Mouse (Mus musculus) kidney, adult 2 months (tissue): ENCODE measurements at regions not wholly inside any gene's neighbourhood (a gene's known extent, or its start where the extent isn't known, plus 50 kb on each side); places are given as distances from the start of the nearest gene placed in this dataset.

Source experiments
- DNase-seq: peaks from one replicate; pipeline ENCODE4 v3.0.0; 2021
- H3K27ac ChIP-seq: fragments of 200-500 bp; 2 replicates; pipeline ENCODE4 v1.5.1; 2012; ENCODE audit warnings: low read depth, low read length, control low read depth, inconsistent platforms; ENCODE audit not compliant: insufficient read depth
- H3K27me3 ChIP-seq: fragments of 200-500 bp; replicated peaks from 2 replicates; pipeline ENCODE4 v1.6.1; 2012; ENCODE audit warnings: mild to moderate bottlenecking, moderate library complexity, low read length, inconsistent platforms; ENCODE audit not compliant: control insufficient read depth, insufficient read depth
- H3K36me3 ChIP-seq: fragments of 200-500 bp; 2 replicates; pipeline ENCODE4 v1.6.1; 2012; ENCODE audit warnings: mild to moderate bottlenecking, moderate library complexity, low read length, inconsistent platforms; ENCODE audit not compliant: control insufficient read depth, insufficient read depth
- H3K4me1 ChIP-seq: fragments of 200-500 bp; 2 replicates; pipeline ENCODE4 v1.6.1; 2011; ENCODE audit warnings: low read length; ENCODE audit not compliant: control insufficient read depth, insufficient read depth
- H3K4me3 ChIP-seq: fragments of 200-500 bp; 2 replicates; pipeline ENCODE4 v1.5.1; 2011; ENCODE audit warnings: mild to moderate bottlenecking, low read depth, low read length, control low read depth; ENCODE audit not compliant: insufficient read depth
- CTCF ChIP-seq: fragments of 200-500 bp; conservative IDR thresholded peaks from 2 replicates; pipeline ENCODE4 v1.5.1; 2011; ENCODE audit warnings: low read depth, mild to moderate bottlenecking, control low read depth, low read length, moderate library complexity, mixed read lengths; ENCODE audit not compliant: insufficient read depth, insufficient read length
- POLR2A ChIP-seq: fragments of 200-500 bp; IDR thresholded peaks from one replicate; pipeline ENCODE4 v1.6.1; 2011; ENCODE audit warnings: low read depth, low read length, control low read depth
- WGBS: fragments of 180-500 bp; shearing (Covaris S2); methylation state at CpG from one replicate; pipeline ENCODE4 v1.1.7; 2018; 5-methylcytosine and 5-hydroxymethylcytosine counted together

GRCm38 (mm10) chr1:149715171-149715570 is 245.9 kb downstream of the Pla2g4a start:
- no peaks in the 10 kb centered on the region for H3K27me3 ChIP-seq
- no peak overlapping the region for H3K4me3 ChIP-seq
- H3K4me1 ChIP-seq: no peaks in the 10 kb centered on the region
- H3K36me3 ChIP-seq: no peaks in the 10 kb centered on the region
- no peak for TF ChIP-seq CTCF
- no peak for DNase-seq
- H3K27ac ChIP-seq: no peak overlapping the region
- 85% methylated on average over 1 of the region's 1 CpGs for WGBS

GRCm38 (mm10) chr1:149712330-149712729 is 248.8 kb downstream of the Pla2g4a start:
- H3K27me3 ChIP-seq: no peaks in the 10 kb centered on the region
- WGBS: 79% methylated on average over 1 of the region's 1 CpGs
- H3K4me1 ChIP-seq: no peaks in the 10 kb centered on the region
- H3K4me3 ChIP-seq: no peak overlapping the region
- no peak overlapping the region for H3K27ac ChIP-seq
- TF ChIP-seq POLR2A (no peak), CTCF (no peak)
- DNase-seq: no peak
- no peaks in the 10 kb centered on the region for H3K36me3 ChIP-seq

GRCm38 (mm10) chr1:149705223-149705622 is 255.9 kb downstream of the Pla2g4a start:
- no peaks in the 10 kb centered on the region for H3K4me1 ChIP-seq
- no peaks in the 10 kb centered on the region for H3K27me3 ChIP-seq
- H3K27ac ChIP-seq: no peak overlapping the region
- no peak overlapping the region for H3K4me3 ChIP-seq
- TF ChIP-seq CTCF (no peak), POLR2A (no peak)
- no peak for DNase-seq
- no peaks in the 10 kb centered on the region for H3K36me3 ChIP-seq
- 78% methylated on average over 1 of the region's 1 CpGs for WGBS

- H3K27me3 ChIP-seq: no peaks in the 10 kb centered on the region
- 70% methylated on average over 4 of the region's 4 CpGs for WGBS
- no peak for DNase-seq
- TF ChIP-seq POLR2A (no peak), CTCF (no peak)
- H3K36me3 ChIP-seq: no peaks in the 10 kb centered on the region
- H3K4me1 ChIP-seq: no peaks in the 10 kb centered on the region
- H3K27ac ChIP-seq: no peak overlapping the region
- no peak overlapping the region for H3K4me3 ChIP-seq
Measured at GRCm38 (mm10) chr1:149699411-149699810, 261.7 kb downstream of the Pla2g4a start.

GRCm38 (mm10) chr1:149674166-149674565 is 286.9 kb downstream of the Pla2g4a start:
- DNase-seq: no peak
- Histone ChIP-seq H3K4me1 (no peaks in the 10 kb centered on the region), H3K27me3 (no peaks in the 10 kb centered on the region; the same call in 1 of the 2 replicates), H3K27ac (no peak overlapping the region), H3K4me3 (no peak overlapping the region), H3K36me3 (no peaks in the 10 kb centered on the region)
- TF ChIP-seq CTCF (no peak), POLR2A (no peak)
- 79% methylated on average over 1 of the region's 1 CpGs for WGBS

- TF ChIP-seq CTCF (no peak), POLR2A (no peak)
- 92% methylated on average over 4 of the region's 4 CpGs for WGBS
- Histone ChIP-seq H3K4me3 (no peak overlapping the region), H3K4me1 (no peaks in the 10 kb centered on the region), H3K36me3 (no peaks in the 10 kb centered on the region), H3K27ac (no peak overlapping the region), H3K27me3 (no peaks in the 10 kb centered on the region; the same call in 1 of the 2 replicates)
- DNase-seq: no peak
Measured at GRCm38 (mm10) chr1:149672571-149672970, 288.5 kb downstream of the Pla2g4a start.

GRCm38 (mm10) chr1:149672117-149672516 is 289.0 kb downstream of the Pla2g4a start:
- Histone ChIP-seq H3K27ac (no peak overlapping the region), H3K4me3 (no peak overlapping the region), H3K4me1 (no peaks in the 10 kb centered on the region), H3K36me3 (no peaks in the 10 kb centered on the region), H3K27me3 (no peaks in the 10 kb centered on the region; the same call in 1 of the 2 replicates)
- no peak for TF ChIP-seq POLR2A
- TF ChIP-seq CTCF: no peak
- WGBS: 75% methylated on average over 2 of the region's 2 CpGs
- no peak for DNase-seq

- Histone ChIP-seq H3K36me3 (no peaks in the 10 kb centered on the region), H3K4me1 (no peaks in the 10 kb centered on the region), H3K4me3 (no peak overlapping the region), H3K27ac (no peak overlapping the region), H3K27me3 (no peaks in the 10 kb centered on the region; the same call in 1 of the 2 replicates)
- WGBS: 56% methylated on average over 3 of the region's 3 CpGs
- no peak for TF ChIP-seq CTCF
- DNase-seq: no peak
Measured at GRCm38 (mm10) chr1:149671091-149671490, 290.0 kb downstream of the Pla2g4a start.
